Mouse (Mus musculus) liver, adult (tissue): ENCODE data around the gene Rab6a.

Experiments
- GATA4 ChIP-seq: IDR thresholded peaks from 2 replicates; pipeline ENCODE4 v1.6.1; 2014; ENCODE audit warnings: mild to moderate bottlenecking, low read length; ENCODE audit not compliant: insufficient replicate concordance

Gene Rab6a

GRCm38 (mm10) chr7:100600211-100600610 lies 7.0 kb upstream of the Rab6a start:
- TF ChIP-seq GATA4: no peak

- TF ChIP-seq GATA4: no peak
These were observed 1.0 kb downstream of the Rab6a start, which contains the start of gene Mrpl48 for GRCm38 (mm10) chr7:100608130-100608741. TSS of gene Mrpl48 (minus strand) at chr7:100608301.

- no peak for TF ChIP-seq GATA4
These were observed 1.7 kb downstream of the Rab6a start for GRCm38 (mm10) chr7:100608910-100609309.

- TF ChIP-seq GATA4: no peak
These were observed 9.1 kb downstream of the Rab6a start for GRCm38 (mm10) chr7:100616121-100616857.

GRCm38 (mm10) chr7:100622277-100622676 lies 15.1 kb downstream of the Rab6a start:
- TF ChIP-seq GATA4: no peak

GRCm38 (mm10) chr7:100624538-100624937 lies 17.3 kb downstream of the Rab6a start:
- no peak for TF ChIP-seq GATA4

GRCm38 (mm10) chr7:100637657-100638056 lies 30.4 kb downstream of the Rab6a start:
- TF ChIP-seq GATA4: no peak

GRCm38 (mm10) chr7:100642413-100642812 lies 35.2 kb downstream of the Rab6a start:
- TF ChIP-seq GATA4: no peak

GRCm38 (mm10) chr7:100645147-100645546 lies 37.9 kb downstream of the Rab6a start:
- no peak for TF ChIP-seq GATA4

- TF ChIP-seq GATA4: no peak
These were observed 41.9 kb downstream of the Rab6a start for GRCm38 (mm10) chr7:100649095-100649494.

GRCm38 (mm10) chr7:100649826-100650225 lies 42.6 kb downstream of the Rab6a start:
- TF ChIP-seq GATA4: no peak

GRCm38 (mm10) chr7:100650421-100650820 lies 43.2 kb downstream of the Rab6a start:
- TF ChIP-seq GATA4: no peak

- TF ChIP-seq GATA4: no peak
These were observed 43.8 kb downstream of the Rab6a start for GRCm38 (mm10) chr7:100651011-100651410.

- TF ChIP-seq GATA4: no peak
These were observed 46.5 kb downstream of the Rab6a start for GRCm38 (mm10) chr7:100653480-100654266.

- no peak for TF ChIP-seq GATA4
These were observed 47.2 kb downstream of the Rab6a start for GRCm38 (mm10) chr7:100654441-100654840.

GRCm38 (mm10) chr7:100656739-100657138 lies 49.5 kb downstream of the Rab6a start:
- TF ChIP-seq GATA4: no peak

GRCm38 (mm10) chr7:100658093-100658578 lies 50.9 kb downstream of the Rab6a start:
- TF ChIP-seq GATA4: no peak
